Mouse (Mus musculus): ENCODE measurements at regions not wholly inside any gene's neighbourhood (a gene's known extent, or its start where the extent isn't known, plus 50 kb on each side); places are given as distances from the start of the nearest gene placed in this dataset.

- peak; percentile 51 for DNase-seq
Observed at GRCm38 (mm10) chrX:167152611-167153010, 56.5 kb downstream of the Tmsb4x start.

DNA sequence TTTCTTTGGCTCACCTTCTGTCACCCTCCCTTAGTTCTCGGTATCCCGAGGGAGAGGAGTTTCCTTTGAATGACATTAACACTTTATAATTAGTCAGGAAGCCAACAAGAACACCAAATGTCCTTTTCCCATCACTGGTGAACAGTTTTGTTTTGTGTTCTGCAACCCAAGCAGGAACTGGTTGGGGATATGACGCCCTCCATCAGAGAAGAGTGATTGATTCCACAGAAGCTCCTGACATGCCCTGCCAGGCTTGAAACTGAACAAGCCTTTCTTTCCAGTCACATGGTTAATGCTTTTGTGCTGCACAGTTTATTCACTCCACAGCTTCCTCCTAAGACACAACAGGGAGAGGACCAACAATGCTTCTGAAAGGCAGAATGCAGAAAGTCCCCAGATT is 57.8 kb downstream of the Tmsb4x start:
- no peak for DNase-seq

- DNase-seq, result no peak
Observed at GRCm38 (mm10) chrX:167149400-167149799, 59.7 kb downstream of the Tmsb4x start.

DNA sequence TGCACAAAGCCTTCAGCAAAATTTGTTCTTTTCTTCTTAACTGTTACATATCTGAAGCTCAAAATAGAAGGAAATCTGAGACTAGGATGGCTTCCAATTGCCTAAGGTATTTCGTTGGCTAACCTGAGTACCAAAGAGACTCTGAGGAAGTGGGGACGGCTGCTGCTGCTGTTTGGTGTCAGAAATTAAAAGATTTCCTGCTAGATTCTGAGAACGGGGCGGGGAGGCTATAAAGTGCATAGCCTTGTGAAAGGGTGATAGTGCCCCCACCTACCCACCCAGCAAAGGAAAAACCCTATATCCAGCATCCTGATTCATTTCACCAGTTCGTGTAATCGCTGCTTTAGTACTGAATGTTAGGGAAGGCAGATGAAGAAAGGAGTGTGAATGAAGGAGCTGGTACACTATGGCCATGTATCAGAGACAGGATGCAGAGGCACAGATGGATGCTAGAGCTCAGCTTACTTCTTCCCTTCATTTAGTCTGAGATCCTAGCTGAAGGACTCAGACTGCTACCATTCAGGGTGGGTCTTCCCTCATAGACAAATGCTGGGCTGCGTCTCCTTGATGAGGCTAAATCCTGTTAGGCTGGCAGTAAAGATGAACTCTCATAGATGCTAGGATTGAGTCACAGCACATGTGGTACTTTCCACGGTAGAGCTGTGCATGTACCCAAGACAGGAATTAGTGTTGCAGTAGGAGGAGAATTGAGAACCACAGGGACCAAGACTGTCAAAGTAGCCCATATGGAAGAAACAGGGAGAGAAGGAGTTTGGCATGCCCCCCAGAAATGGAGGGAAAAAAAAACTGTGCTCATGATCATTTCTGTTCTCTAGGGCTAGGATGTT is 62.4 kb downstream of the Tmsb4x start:
- no peak for DNase-seq

GRCm38 (mm10) chrX:167145508-167146182 is 63.5 kb downstream of the Tmsb4x start:
- DNase-seq, result no peak

DNA sequence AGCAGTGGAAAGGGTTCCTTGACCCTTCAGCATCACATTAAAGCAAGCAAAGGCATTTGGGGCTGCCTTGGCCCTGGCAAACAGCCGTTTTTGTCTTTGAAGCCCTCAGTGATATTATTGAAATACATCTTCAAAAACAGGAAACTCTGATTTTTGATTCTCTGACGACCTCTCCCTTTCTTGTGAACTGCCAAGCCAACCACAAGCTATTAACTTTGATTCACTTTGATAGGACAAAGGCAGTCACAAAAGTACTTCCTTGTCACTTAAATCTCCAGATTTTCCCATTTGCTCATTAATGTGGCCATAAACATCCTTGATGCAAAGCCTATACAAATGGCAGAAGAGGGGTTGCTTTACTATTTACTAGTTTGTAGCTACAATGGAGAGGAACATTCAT is 70.0 kb downstream of the Tmsb4x start:
- DNase-seq, result no peak

- no peak for DNase-seq
Observed at GRCm38 (mm10) chrX:167134250-167134649, 74.9 kb downstream of the Tmsb4x start.

GRCm38 (mm10) chrX:167132989-167133395 is 76.1 kb downstream of the Tmsb4x start:
- no peak for DNase-seq

GRCm38 (mm10) chrX:167131317-167131716 is 77.8 kb downstream of the Tmsb4x start:
- no peak for DNase-seq

GRCm38 (mm10) chrX:167130601-167131000 is 78.5 kb downstream of the Tmsb4x start:
- DNase-seq, result no peak

DNA sequence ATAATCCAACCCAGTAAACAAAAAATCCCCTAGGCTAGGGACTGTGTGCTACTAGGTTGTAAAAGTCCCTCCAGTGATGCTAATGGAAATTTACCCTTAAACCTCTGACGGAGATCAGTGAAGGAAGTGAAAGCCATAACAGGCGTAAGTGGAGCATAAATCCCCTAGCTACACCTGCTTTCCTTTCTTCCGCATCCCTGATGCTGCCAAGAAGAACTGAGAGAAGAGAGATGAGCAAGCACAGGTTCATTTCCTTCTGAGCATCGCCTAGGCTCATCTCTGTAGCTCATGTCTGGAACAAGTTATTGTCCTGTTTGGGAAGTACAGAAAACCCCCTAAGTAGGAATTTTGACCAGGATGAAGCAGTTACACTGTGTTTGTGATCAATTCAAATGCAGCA is 89.8 kb downstream of the Tmsb4x start:
- no peak for DNase-seq

DNA sequence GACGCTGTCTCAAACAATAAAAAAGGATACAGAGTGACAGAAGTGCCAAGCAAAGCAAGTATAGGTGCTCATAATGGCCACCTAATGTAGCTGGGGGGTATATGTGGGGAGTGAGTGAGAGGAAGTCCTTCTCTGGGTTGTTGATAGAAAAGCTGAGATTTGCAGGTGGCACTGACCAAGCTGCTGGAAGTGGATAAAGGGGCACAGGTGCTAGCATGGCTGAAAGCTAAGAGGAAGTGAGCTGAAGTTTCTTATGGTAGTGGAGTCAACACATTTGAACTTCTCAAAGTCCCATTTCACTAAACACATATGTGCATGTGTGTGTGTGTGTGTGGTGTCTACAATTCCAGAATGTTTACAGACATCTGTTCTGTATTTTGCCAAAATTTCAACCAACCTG is 94.0 kb downstream of the Tmsb4x start:
- no peak for DNase-seq

DNA sequence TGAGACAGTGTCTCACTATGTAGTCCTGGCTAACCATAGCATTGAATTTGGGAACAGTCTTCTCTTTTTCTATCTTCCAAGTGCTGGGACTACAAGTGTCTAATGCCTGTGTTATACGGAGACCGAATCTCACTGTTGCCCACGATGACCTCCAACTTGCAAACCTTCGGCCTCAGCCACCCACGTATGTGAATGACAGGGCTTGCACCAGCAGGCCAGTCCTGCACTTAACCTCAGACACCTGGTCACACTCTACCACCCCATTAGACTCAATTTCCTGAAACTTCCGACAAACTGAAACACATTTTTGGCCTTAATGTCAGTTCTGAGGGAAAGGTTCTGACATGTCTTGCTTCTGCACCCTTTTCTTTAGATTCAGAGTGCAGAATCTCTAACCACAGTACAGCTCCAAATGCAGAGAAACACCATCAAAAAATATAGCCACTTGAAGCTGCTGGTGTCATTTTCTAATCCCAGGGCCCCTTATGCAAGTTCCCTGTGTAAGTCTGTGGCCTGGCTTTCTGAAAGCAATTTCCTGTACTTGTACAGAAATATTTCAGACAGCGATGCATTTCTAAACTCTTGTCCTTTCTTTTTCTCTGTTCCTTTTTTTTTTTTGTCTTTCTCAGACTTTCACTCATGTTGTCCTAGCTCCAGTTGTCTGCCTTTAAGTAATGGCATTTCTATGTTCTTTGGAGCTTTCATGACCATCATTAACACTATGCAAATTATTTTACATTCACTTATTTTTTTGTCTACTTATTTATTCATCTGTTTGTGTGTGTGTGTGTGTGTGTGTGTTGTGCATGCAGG is 97.8 kb downstream of the Tmsb4x start:
- DNase-seq, result no peak

DNA sequence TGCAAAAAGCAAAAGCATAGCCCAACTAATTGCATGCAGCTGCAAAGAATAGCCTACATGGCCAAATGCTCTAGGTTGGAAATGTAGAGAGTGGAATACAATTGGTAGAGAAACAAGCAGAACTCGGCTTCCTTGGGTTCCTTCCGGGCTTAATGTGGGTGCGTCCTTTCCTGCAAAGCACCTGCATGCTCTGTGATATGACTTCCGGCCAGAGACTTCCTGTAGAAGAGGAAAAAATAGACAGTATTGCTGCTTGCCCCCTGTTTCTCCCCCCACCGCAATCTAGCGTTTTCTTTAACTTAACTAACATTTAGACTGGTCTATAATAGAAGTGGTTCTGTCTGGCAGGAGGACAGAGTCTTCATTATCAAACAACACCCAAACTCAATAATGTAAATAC is 100.8 kb downstream of the Tmsb4x start:
- DNase-seq, result no peak

DNA sequence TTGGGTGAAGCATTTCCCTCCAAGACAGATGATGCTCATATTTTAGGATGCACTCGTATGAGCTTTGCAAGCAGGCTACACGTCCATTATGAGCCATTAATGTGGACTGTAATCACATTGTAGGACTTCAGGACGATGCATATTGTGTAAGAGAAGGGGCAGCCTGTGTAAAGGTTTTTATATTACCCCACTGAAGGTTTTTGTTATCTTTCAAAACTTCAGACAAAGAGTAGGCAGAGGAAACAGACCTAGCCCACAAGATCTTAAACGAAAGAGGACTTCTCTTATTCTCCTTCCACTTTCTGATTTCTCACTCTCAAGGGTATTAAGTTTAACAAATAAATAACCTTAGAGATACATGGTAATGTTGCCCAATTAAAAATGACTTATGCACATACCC is 101.6 kb downstream of the Tmsb4x start:
- no peak for DNase-seq

DNA sequence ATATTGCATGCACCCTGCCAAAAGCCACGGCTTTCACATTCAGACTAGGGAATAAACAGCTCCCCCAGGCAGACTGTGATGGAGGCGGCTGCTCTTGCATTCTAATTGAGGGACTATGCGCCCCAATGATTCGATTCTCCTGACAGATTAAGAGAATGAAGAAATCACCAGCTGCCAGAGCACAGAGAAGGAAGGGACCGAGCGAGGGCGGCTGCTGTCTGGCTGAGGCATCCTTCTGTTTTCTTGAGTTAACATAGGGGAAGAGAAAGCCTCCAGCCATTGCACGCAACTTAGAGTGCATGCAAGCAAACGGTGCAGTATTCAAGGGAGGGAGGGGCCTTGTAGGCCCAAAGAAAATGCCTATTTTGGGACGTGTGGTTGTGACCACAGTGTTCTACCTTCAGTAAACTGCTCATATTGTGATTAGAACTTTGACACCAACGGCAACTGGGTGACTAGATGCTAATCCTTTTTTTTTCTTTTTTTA is 103.1 kb downstream of the Tmsb4x start:
- no peak for DNase-seq

DNA sequence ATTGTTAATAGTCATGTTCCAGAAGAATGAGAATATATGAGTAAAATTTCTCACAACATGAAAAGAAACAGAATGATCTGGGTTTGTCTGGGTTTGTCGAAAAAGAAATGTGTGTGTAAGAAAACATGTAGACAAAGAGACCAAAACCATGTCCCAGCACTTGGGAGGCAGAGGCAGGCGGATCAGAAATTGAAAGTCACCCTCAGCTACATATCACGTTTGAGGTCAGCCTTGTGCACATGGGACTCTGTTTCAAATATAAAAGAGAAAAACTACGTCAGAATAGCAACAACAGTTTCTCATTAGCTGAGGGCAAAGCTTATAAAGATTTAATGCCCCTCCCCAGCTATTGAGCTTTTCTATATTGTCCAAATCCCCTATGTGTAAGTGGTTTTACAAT is 103.8 kb downstream of the Tmsb4x start:
- DNase-seq, result no peak

DNA sequence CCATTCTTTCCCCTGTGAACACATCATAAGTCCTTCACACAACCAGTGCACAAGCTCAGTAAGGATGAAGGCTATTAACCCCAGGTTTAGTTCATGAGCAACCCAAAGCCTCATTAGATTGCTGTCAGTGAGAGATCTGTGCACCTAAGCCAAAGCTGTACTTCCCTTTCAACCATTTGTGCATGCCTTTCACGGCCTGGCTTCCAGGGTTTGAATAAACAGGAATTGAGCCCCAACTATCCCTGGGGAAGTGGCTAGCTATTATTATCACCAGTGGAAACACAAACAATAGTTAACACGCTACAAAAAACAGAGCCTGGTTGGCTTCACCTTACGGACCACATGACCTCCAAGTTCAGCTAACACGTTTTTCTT is 104.9 kb downstream of the Tmsb4x start:
- DNase-seq, result no peak

DNA sequence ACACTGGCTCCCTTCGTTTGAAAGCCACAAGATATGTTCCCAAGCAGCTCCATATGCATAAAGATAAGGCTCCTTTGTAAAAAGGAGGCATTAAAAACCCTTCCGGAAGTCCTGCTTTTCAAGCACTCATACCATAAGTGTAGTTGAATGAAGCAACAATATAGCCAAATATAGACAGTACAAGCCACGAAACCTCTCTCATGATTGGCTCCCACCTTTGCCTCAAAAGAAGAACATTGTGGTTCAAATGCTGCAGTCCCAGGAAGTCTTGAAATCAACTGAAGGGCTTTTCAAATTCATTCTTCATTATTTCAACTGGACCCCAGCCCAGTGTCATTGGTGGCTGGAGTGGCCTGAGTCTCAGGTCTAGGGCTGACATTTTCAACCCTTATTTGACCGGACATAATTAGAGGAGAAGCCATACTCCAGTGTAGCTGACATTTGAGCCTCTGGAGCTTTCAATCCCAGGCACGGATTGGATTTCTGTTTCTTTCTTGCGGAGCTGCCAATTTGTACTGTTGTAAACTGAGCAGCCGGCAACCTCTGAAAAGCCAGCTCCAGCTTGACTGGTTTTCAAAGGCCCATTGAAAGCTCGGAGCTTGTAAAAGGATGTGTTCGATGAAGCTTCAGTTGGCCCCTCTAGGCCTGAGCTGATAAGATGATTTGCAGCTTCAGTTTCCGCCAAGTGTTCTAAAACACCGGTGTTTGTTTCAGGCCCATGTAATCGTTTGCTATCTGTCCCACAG is 105.4 kb downstream of the Tmsb4x start:
- no peak for DNase-seq

GRCm38 (mm10) chrX:167101929-167102328 is 107.2 kb downstream of the Tmsb4x start:
- DNase-seq, result no peak

DNA sequence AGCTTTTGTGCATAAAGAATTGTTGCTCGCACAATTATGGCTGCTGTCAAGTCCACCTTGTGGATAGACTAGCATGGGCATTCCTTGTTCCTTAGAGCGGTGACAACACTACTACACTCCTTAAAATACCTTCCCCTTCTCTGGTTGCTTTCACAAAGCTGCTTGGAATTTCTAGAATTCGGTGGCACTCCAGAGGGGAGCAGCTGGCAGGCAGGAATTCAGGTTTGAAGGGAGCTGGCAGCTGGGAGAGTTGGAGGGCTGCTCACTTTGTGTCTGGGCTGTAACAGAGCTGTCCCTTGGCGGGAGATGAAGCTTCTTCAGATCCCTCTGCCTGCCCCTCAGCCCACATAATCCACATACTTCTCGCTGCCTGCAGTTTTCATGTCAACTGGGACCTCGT is 109.7 kb downstream of the Tmsb4x start:
- no peak for DNase-seq

GRCm38 (mm10) chrX:167098914-167099313 is 110.2 kb downstream of the Tmsb4x start:
- DNase-seq, result no peak
